ENCODE assay signal across 8 mouse cellular contexts in genomic region chr2:117231257-117231656, GRCm38 (mm10). TPM values are rescaled to one million over a fixed set of nuclear protein-coding genes. Genes with fewer than 3 reads are reported as not detected.
DNase-seq lines count a peak whose midpoint lies in the region; ATAC-seq and TF ChIP-seq lines count a peak whose summit lies in the region.

No protein-coding gene starts in this region.

- intact Hi-C loops in gastrocnemius, postnatal 36 days (cut with DNase I): loop anchor here (5.0 kb wide), 1 partner anchor 49 kb away; no protein-coding TSS in a partner anchor

- ATAC-seq in heart, embryonic 11.5 days (replicated peaks; ENCODE audit: insufficient number of reproducible peaks, low FRiP score, low TSS enrichment): no peak
- no peak; the same call in 1 of the 2 replicates for ATAC-seq in limb, embryonic 11.5 days (ENCODE audit: insufficient number of reproducible peaks, low FRiP score, low TSS enrichment, low read depth)
- ATAC-seq in midbrain, postnatal 0 days (ENCODE audit: low FRiP score): peak; percentile 83; the same call in 1 of the 2 replicates

- H3K4me3 ChIP-seq in heart, embryonic 11.5 days (ENCODE audit: low read depth, low read length): no peak overlapping the region
- H3K4me3 ChIP-seq in limb, embryonic 11.5 days (ENCODE audit: low read depth, low read length): no peak overlapping the region
- no peak overlapping the region for H3K4me3 ChIP-seq in midbrain, postnatal 0 days (ENCODE audit: low read depth, low read length)
- H3K4me3 ChIP-seq in spleen, adult 2 months (ENCODE audit: extremely low read depth, insufficient read depth, insufficient read length): no peak overlapping the region

- 5% methylated on average over 13 of the region's 13 CpGs for WGBS in heart, embryonic 11.5 days (ENCODE audit: insufficient replicate concordance)
- WGBS in limb, embryonic 11.5 days: 8% methylated on average over 13 of the region's 13 CpGs
- 11% methylated on average over 13 of the region's 13 CpGs for WGBS in midbrain, postnatal 0 days
- 8% methylated on average over 13 of the region's 13 CpGs for WGBS in spleen, adult 2 months

- H3K9me3 ChIP-seq in heart, embryonic 11.5 days (replicated peaks; ENCODE audit: control insufficient read depth, low read length): no peaks in the 10 kb centered on the region
- no peaks in the 10 kb centered on the region for H3K9me3 ChIP-seq in limb, embryonic 11.5 days (ENCODE audit: control insufficient read depth, low read length)
- no peaks in the 10 kb centered on the region for H3K9me3 ChIP-seq in midbrain, postnatal 0 days (ENCODE audit: low read length)

- no peaks in the 10 kb centered on the region for H3K27me3 ChIP-seq in heart, embryonic 11.5 days (ENCODE audit: control insufficient read depth, insufficient read depth, low read length)
- H3K27me3 ChIP-seq in limb, embryonic 11.5 days (ENCODE audit: control insufficient read depth, insufficient read depth, low read length): no peaks in the 10 kb centered on the region
- no peaks in the 10 kb centered on the region for H3K27me3 ChIP-seq in midbrain, postnatal 0 days (ENCODE audit: insufficient read depth, low read length)
- no peaks in the 10 kb centered on the region for H3K27me3 ChIP-seq in spleen, adult 2 months (ENCODE audit: control insufficient read depth, insufficient read depth, low read length)

- TF ChIP-seq POLR2A in spleen, adult 2 months (IDR thresholded peaks at IDR 0.05; ENCODE audit: low read depth, low read length): no peak

- peak; percentile 94 for DNase-seq in heart, adult 11 months
- peak; percentile 90 for DNase-seq in embryo, embryonic 10.5 days (ENCODE audit: low spot score)
- peak; percentile 79 for DNase-seq in gastrocnemius, postnatal 36 days
- peak; percentile 50 to 73 for DNase-seq in kidney, adult 8-10 months
- peak; percentile 93 for DNase-seq in limb, embryonic 11.5 days (ENCODE audit: low spot score)
- DNase-seq in midbrain, postnatal 0 days (ENCODE audit: low spot score): peak; percentile 88
- DNase-seq in spleen, adult 2 months (ENCODE audit: low read depth in 1 of 2, low spot score in 2 of 2): peak; percentile 11 to 54

- H3K9ac ChIP-seq in heart, embryonic 11.5 days (ENCODE audit: low read depth, low read length): no peak overlapping the region
- H3K9ac ChIP-seq in limb, embryonic 11.5 days (ENCODE audit: low read length): no peak overlapping the region
- H3K9ac ChIP-seq in midbrain, postnatal 0 days (replicated peaks; ENCODE audit: low read length, poor library complexity, severe bottlenecking): no peak overlapping the region

- no peak overlapping the region for H3K4me2 ChIP-seq in heart, embryonic 11.5 days
- no peak overlapping the region for H3K4me2 ChIP-seq in limb, embryonic 11.5 days (ENCODE audit: low read depth, severe bottlenecking)
- peak overlapping the region; percentile 24; the same call in 1 of the 2 replicates for H3K4me2 ChIP-seq in midbrain, postnatal 0 days (ENCODE audit: low read depth, low read length, poor library complexity, severe bottlenecking)

- H3K27ac ChIP-seq in heart, embryonic 11.5 days (ENCODE audit: low read depth, low read length): no peak overlapping the region
- H3K27ac ChIP-seq in limb, embryonic 11.5 days (replicated peaks; ENCODE audit: low read depth, low read length): no peak overlapping the region
- H3K27ac ChIP-seq in midbrain, postnatal 0 days (ENCODE audit: low read depth, low read length): no peak overlapping the region
- no peak overlapping the region for H3K27ac ChIP-seq in spleen, adult 2 months (ENCODE audit: insufficient read depth, low read length)

- peak; percentile 95 for TF ChIP-seq CTCF in midbrain, postnatal 0 days (IDR thresholded peaks at IDR 0.05)
- peak; percentile 76; the same call in 1 of the 2 replicates for TF ChIP-seq CTCF in spleen, adult 2 months (IDR thresholded peaks at IDR 0.05; ENCODE audit: extremely low read depth, insufficient read depth, insufficient read length, insufficient replicate concordance)

- no peaks in the 10 kb centered on the region for H3K36me3 ChIP-seq in heart, embryonic 11.5 days (ENCODE audit: control insufficient read depth, insufficient read depth, low read length)
- H3K36me3 ChIP-seq in limb, embryonic 11.5 days (ENCODE audit: control insufficient read depth, insufficient read depth, low read length): no peaks in the 10 kb centered on the region
- H3K36me3 ChIP-seq in midbrain, postnatal 0 days (ENCODE audit: insufficient read depth, low read length): no peaks in the 10 kb centered on the region
- H3K36me3 ChIP-seq in spleen, adult 2 months (ENCODE audit: control insufficient read depth, insufficient read depth, low read length): no peaks in the 10 kb centered on the region

- H3K4me1 ChIP-seq in heart, embryonic 11.5 days (ENCODE audit: control insufficient read depth, insufficient read depth, low read length): no peaks in the 10 kb centered on the region
- no peaks in the 10 kb centered on the region for H3K4me1 ChIP-seq in limb, embryonic 11.5 days (ENCODE audit: control insufficient read depth, insufficient read depth, low read length)
- H3K4me1 ChIP-seq in midbrain, postnatal 0 days (ENCODE audit: insufficient read depth, low read length): peaks cover 6% of the 10 kb centered on the region; the same call in 1 of the 2 replicates
- H3K4me1 ChIP-seq in spleen, adult 2 months (ENCODE audit: control insufficient read depth, insufficient read depth, insufficient read length): no peaks in the 10 kb centered on the region

RNA-seq across cellular contexts. Expression of gene Fam98b, which starts 18.3 kb away (rescaled TPM):
- 5.1 and 6.5 TPM in 2 replicates for polyA plus RNA-seq in heart, embryonic 11.5 days (2014; fragmentation: Nextera tagmentation; extraction: Ambion mirVana)
- total RNA-seq in gastrocnemius, postnatal 36 days (2021): 10 to 100 TPM; 16.1 to 18.4 TPM
- 7.6 and 11.1 TPM in 2 replicates for polyA plus RNA-seq in limb, embryonic 11.5 days (2014; fragmentation: Nextera tagmentation; extraction: Ambion mirVana)
- 9.8 and 12.4 TPM in 2 replicates for total RNA-seq in midbrain, postnatal 0 days (2014; rRNA removed)
- 6.8 and 10.0 TPM in 2 replicates for polyA plus RNA-seq in midbrain, postnatal 0 days (2015; fragmentation: Nextera tagmentation; extraction: Ambion mirVana)
- polyA plus RNA-seq in spleen, adult 2 months (2012; rRNA removed): 3.3 and 4.0 TPM in 2 replicates

Comparison
In these comparisons a context has a peak if more than half of its experiments do, and no peak if none do; other contexts are left out.
1. DNase-seq: peak in every context shown above with its lines; median percentile 94 in heart, adult 11 months; 93 in limb, embryonic 11.5 days; 90 in embryo, embryonic 10.5 days; 88 in midbrain, postnatal 0 days; 79 in gastrocnemius, postnatal 36 days; 62 in kidney, adult 8-10 months; 32 in spleen, adult 2 months.